Mouse (Mus musculus) olfactory bulb, adult 2 months (tissue): ENCODE results near the gene Ggt1.

Experiments
- CTCF ChIP-seq: fragments of 200-500 bp; IDR thresholded peaks from 2 replicates; pipeline ENCODE4 v1.5.1; 2012; ENCODE audit warnings: low read depth, mild to moderate bottlenecking, low read length, moderate library complexity; ENCODE audit not compliant: insufficient read depth
- POLR2A ChIP-seq: fragments of 200-500 bp; IDR thresholded peaks from 2 replicates; pipeline ENCODE4 v1.6.1; 2012; ENCODE audit warnings: mild to moderate bottlenecking, low read depth, low read length, moderate library complexity; ENCODE audit not compliant: insufficient read depth

- TF ChIP-seq POLR2A (no peak), CTCF (peak; percentile 92)
Measured at GRCm38 (mm10) chr10:75635693-75636055, 74.3 kb downstream of the Ggt1 start.
